Mouse (Mus musculus) NIH3T3 (cell line): ENCODE data around the gene Arg2.
"Not testable (repeated sequence)": the region's sequence is repeated elsewhere in the genome, so short reads cannot be mapped to it uniquely, and the experiment has no call there.

Experiments used
- DNase-seq: peaks from one replicate; pipeline ENCODE4 v3.0.0-alpha.2; 2012; ENCODE audit warnings: low read depth

The Arg2 gene

GRCm38 (mm10) chr12:79171269-79171995 is 40.9 kb downstream of the Arg2 start:
- no peak for DNase-seq

GRCm38 (mm10) chr12:79172019-79172941 is 41.7 kb downstream of the Arg2 start, which contains the start of gene Vti1b:
Gene Vti1b (minus strand): TSS chr12:79172667.
- DNase-seq, result peak; percentile 92

GRCm38 (mm10) chr12:79173721-79174120 is 43.1 kb downstream of the Arg2 start:
- DNase-seq, result no peak

- no peak for DNase-seq
These were observed 45.4 kb downstream of the Arg2 start for GRCm38 (mm10) chr12:79175998-79176397.

- not testable (repeated sequence) for DNase-seq
These were observed 54.6 kb downstream of the Arg2 start for GRCm38 (mm10) chr12:79185160-79185559.

- DNase-seq, result peak; percentile 83
These were observed 60.5 kb downstream of the Arg2 start for GRCm38 (mm10) chr12:79190931-79191673.

- DNase-seq, result peak; percentile 92
These were observed 61.1 kb downstream of the Arg2 start for GRCm38 (mm10) chr12:79191701-79192100.

GRCm38 (mm10) chr12:79192193-79192592 is 61.6 kb downstream of the Arg2 start, which contains the start of gene Rdh11:
Gene Rdh11 (minus strand): TSS chr12:79192293.
- no peak for DNase-seq

GRCm38 (mm10) chr12:79193441-79193840 is 62.9 kb downstream of the Arg2 start:
- peak; percentile 91 for DNase-seq

- DNase-seq, result no peak
These were observed 66.5 kb downstream of the Arg2 start for GRCm38 (mm10) chr12:79197105-79197504.

- no peak for DNase-seq
These were observed 71.3 kb downstream of the Arg2 start for GRCm38 (mm10) chr12:79201882-79202281.
